Mouse (Mus musculus) skeletal muscle tissue, adult 2 months (tissue): Measurements from ENCODE around the gene Pdx1.

Experiments
- DNase-seq: peaks from one replicate; pipeline ENCODE4 v3.0.0-alpha.2; 2012; ENCODE audit warnings: low read depth, low spot score

Gene Pdx1

GRCm38 (mm10) chr5:147309786-147310185, 40.0 kb downstream of the Pdx1 start:
- DNase-seq: no peak

- DNase-seq: no peak
Observed at GRCm38 (mm10) chr5:147312830-147313685, 43.3 kb downstream of the Pdx1 start.

DNA sequence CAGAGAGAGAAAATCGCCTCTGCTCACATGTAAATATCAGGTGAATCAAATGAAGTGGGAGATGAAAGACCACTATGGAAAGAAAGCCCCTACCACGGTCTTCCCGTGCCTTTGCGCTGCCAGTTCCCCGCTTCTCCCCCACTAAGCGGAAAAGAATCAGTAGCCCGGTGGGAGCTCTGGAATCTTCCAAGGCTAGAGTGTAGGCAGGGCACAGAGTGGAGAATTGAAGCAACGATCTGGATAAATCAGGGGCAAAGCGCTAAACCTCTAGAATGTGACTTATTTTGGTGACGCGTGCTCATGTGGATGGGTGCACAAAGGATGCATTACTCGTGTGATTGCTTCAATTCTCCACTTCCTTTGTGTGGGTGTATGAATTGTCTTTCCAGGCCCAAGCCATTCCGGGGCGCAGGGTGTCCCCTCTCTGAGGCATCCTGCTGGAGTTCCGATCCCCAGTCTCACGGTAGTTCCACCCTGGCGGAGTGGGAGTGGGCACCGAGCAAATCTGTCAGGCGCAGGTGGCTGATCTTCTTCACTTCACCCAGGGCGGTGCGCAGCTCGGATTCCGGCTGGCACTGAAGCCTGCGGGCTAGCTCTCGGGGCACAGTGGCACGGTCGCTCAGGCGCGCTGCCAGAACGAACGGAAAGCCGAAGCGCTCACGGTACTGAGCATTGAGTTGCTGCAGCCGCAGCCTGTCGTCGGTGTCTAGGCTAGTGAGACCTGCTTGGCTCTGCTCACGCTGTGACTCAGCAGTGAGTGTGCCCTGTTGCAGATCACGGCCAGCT, 45.1 kb downstream of the Pdx1 start:
- peak; percentile 8 for DNase-seq

DNA sequence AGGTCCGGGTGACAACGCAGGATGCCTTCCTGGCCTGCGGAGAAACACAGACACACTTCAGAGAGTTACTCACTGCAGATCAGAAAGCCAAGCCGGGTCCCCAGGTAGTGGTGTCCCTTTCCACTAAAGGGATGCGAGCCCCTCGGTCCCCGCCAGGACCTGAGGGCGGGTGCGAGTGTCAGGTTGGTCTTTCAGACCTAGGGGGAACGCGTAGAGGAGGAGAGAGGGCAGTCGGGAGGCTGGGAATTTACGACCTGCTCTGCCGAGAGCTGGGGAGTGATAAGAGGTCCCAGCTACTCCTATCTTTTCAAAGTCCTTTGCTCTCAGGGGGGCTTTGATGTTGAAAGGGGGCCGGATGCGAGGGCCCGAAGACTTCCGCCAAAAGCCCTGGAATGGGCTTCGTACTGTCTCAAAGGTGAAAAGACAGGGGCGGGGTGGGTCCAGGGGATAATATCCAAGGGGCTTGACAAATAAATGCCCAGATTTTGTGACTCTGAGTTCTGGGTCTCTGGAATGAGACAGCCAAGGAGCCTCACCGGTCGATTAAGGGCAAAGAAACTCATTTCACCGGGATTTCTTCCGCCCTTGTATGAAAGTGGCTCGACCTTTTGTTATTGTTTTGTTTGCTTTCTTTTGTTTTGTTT, 45.8 kb downstream of the Pdx1 start:
- no peak for DNase-seq

- no peak for DNase-seq
Observed at GRCm38 (mm10) chr5:147317321-147317720, 47.6 kb downstream of the Pdx1 start.

GRCm38 (mm10) chr5:147317991-147318390, 48.2 kb downstream of the Pdx1 start:
- no peak for DNase-seq

DNA sequence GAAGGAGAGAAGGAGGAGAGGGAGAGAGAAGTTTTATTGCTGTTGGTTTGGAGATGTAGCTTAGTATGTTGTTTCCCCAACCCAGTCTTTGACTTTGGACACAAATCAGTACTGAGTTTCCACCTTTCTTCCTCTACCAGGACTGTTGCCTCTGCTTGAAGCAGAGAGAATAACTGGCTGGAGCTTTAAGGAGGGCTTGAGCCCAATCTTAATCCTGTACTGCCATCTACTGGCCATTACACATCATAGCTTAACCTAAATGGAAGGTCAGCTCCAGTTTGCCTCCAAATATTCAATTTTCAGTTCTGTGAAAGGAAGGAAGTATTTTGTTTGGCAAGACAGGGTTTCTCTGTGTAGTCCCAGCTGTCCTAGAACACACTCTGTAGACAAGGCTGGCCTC, 49.9 kb downstream of the Pdx1 start:
- DNase-seq: peak; percentile 47

DNA sequence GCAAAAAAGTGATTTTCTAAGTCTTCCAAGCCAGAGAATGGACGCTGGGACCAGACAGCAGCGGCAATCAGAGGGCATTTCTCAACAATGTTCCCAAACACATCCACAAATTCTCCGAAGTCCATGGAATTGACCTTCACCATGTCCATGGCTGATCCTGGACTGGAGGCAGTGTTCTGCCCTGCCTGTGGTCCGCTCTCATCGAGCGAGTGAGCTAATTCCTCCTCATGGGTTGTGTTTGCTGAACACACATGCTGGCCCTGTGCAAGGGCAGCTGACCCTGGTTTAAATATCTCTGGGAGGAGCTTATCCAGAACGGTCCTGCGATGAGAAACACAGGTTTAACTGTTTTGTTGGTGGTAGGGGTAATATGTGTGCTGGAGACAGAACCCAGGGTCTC, 52.4 kb downstream of the Pdx1 start, which contains the start of gene Urad:
Gene Urad (minus strand): TSS at position 258 of the 400 bp plus-strand sequence.
- no peak for DNase-seq

DNA sequence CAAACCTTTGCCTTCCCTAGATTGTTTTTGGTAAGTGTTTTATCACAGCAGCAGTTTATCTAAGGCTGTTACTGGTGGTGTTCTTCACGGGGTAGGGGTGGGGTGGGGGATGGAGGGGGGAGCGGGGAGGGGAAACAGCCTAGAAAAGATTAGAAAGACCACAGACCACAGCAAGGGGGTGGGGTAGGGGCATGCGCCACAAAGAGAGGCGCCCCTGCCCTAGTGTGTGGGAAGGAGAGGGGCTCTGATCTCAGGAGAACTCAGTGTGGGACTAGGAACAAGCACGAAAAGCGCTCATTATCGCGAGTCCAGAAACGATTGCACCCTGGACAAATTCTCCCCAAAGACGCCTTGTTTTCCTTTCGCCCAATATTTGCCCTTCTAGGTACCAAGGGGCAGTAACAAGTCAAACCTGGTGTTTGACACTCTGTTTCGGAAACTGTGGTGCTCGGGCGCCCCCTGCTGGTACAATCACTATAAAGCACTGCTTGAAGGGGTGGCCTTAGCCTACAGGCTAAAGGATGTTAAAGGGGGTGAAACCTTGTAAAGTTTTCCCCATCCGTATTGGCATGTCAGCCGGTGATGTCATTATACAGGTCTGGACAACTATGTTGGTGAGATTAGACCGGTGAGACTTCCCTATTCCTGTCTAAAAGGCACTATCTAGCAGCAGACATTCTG, 53.6 kb downstream of the Pdx1 start:
- DNase-seq: no peak
